Mouse (Mus musculus): ENCODE results near the gene Anxa11. TPM values are rescaled to one million over a fixed set of nuclear protein-coding genes. Genes with fewer than 3 reads are reported as not detected.
"Not testable (repeated sequence)": the region's sequence is repeated elsewhere in the genome, so short reads cannot be mapped to it uniquely, and the experiment has no call there.

Gene Anxa11
- polyA plus RNA-seq, 1 experiment from 2014 or later = 3.4 TPM

GRCm38 (mm10) chr14:25845832-25846383 is 4.0 kb downstream of the Anxa11 start:
- Histone ChIP-seq H3K4me2 (no peak overlapping the region), H3K9me3 (no peaks in the 10 kb centered on the region), H3K4me3 (no peak overlapping the region), H3K27ac (no peak overlapping the region), H3K4me1 (replicated peaks) (peaks cover 19% of the 10 kb centered on the region), H3K27me3 (peaks cover 45% of the 10 kb centered on the region), H3K36me3 (no peaks in the 10 kb centered on the region), H3K9ac (no peak overlapping the region)
- 82% methylated on average over 6 of the region's 6 CpGs for WGBS
- ATAC-seq (ENCODE audit: low FRiP score) = no peak

GRCm38 (mm10) chr14:25846516-25846915 is 4.6 kb downstream of the Anxa11 start:
- peaks cover 40% of the 10 kb centered on the region for H3K27me3 ChIP-seq
- 89% methylated on average over 8 of the region's 8 CpGs for WGBS
- no peak overlapping the region for H3K27ac ChIP-seq
- no peak overlapping the region for H3K9ac ChIP-seq
- ATAC-seq (ENCODE audit: low FRiP score) = no peak
- H3K4me3 ChIP-seq = no peak overlapping the region
- H3K9me3 ChIP-seq = no peaks in the 10 kb centered on the region
- H3K36me3 ChIP-seq = no peaks in the 10 kb centered on the region
- H3K4me2 ChIP-seq = no peak overlapping the region
- peaks cover 19% of the 10 kb centered on the region for H3K4me1 ChIP-seq (replicated peaks)

DNA sequence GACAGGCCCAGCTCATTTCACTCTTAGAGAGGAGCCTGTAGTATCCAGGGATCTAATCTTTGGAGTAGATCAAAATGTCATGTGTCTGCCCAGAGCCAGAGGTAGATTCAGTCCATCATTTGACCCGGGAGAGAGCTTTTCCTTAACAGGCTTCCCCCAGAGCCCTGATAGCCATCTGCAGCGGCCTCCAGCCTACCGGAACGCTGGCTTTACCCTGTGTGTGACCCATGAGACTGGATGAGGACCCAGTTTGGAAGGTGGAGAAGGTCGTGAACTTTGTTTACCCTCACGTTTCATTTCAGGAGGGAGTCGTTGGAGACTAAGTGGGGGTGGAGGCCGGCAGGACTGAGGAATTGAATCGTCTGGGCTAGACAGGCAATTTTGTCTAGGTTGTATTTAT is 5.7 kb downstream of the Anxa11 start:
- H3K4me3 ChIP-seq = no peak overlapping the region
- no peak overlapping the region for H3K9ac ChIP-seq
- 37% methylated on average over 9 of the region's 9 CpGs for WGBS
- H3K9me3 ChIP-seq = no peaks in the 10 kb centered on the region
- peaks cover 8% of the 10 kb centered on the region for H3K4me1 ChIP-seq (replicated peaks)
- no peak for ATAC-seq (ENCODE audit: low FRiP score)
- no peak overlapping the region for H3K27ac ChIP-seq
- no peak overlapping the region for H3K4me2 ChIP-seq
- H3K27me3 ChIP-seq = peaks cover 29% of the 10 kb centered on the region
- H3K36me3 ChIP-seq = no peaks in the 10 kb centered on the region

GRCm38 (mm10) chr14:25848237-25848636 is 6.3 kb downstream of the Anxa11 start:
- H3K36me3 ChIP-seq = no peaks in the 10 kb centered on the region
- H3K27me3 ChIP-seq = peaks cover 23% of the 10 kb centered on the region
- 71% methylated on average over 6 of the region's 6 CpGs for WGBS
- no peak for ATAC-seq (ENCODE audit: low FRiP score)
- H3K27ac ChIP-seq = no peak overlapping the region
- H3K4me1 ChIP-seq (replicated peaks) = peaks cover 5% of the 10 kb centered on the region; the same call in 1 of the 2 replicates
- no peaks in the 10 kb centered on the region for H3K9me3 ChIP-seq
- no peak overlapping the region for H3K4me3 ChIP-seq
- no peak overlapping the region for H3K9ac ChIP-seq
- no peak overlapping the region for H3K4me2 ChIP-seq

- 95% methylated on average over 3 of the region's 4 CpGs for WGBS
- not testable (repeated sequence) for H3K4me3 ChIP-seq; H3K36me3 ChIP-seq; H3K4me1 ChIP-seq (replicated peaks); H3K9ac ChIP-seq; ATAC-seq (ENCODE audit: low FRiP score); H3K4me2 ChIP-seq; H3K9me3 ChIP-seq; H3K27ac ChIP-seq
- peaks cover 18% of the 10 kb centered on the region for H3K27me3 ChIP-seq
Measured at GRCm38 (mm10) chr14:25848708-25849107, 6.8 kb downstream of the Anxa11 start.

DNA sequence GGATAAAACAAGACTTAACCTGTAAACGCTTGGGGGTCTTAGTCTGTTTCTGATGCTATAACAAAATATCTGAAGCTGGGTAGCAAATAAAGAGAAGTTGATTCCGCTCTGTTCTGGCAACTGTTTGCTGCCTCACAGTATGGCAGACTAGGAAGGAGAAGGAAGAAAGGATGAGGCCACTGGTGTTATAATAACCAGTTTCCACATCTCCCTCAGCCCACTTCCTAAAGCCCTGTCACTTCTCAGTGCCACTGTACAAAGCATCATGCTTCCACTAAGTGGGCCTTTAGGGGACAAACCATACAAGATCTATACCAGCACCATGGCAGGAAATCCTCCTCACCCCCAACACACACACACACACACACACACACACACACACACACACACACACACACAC is 8.5 kb downstream of the Anxa11 start:
- Histone ChIP-seq H3K27ac (no peak overlapping the region), H3K9ac (no peak overlapping the region), H3K4me2 (no peak overlapping the region), H3K4me3 (no peak overlapping the region), H3K27me3 (0 out of 2 replicates have a peak, but pooled peaks cover 7% of the 10 kb centered on the region), H3K4me1 (replicated peaks) (peaks cover 5% of the 10 kb centered on the region; the same call in 1 of the 2 replicates), H3K36me3 (no peaks in the 10 kb centered on the region), H3K9me3 (no peaks in the 10 kb centered on the region)
- ATAC-seq (ENCODE audit: low FRiP score) = no peak
- 96% methylated on average over 2 of the region's 2 CpGs for WGBS

- H3K4me3 ChIP-seq = no peak overlapping the region
- H3K4me1 ChIP-seq (replicated peaks) = peaks cover 5% of the 10 kb centered on the region; the same call in 1 of the 2 replicates
- H3K27me3 ChIP-seq = 0 out of 2 replicates have a peak, but pooled peaks cover 4% of the 10 kb centered on the region
- no peak overlapping the region for H3K9ac ChIP-seq
- H3K4me2 ChIP-seq = no peak overlapping the region
- no peaks in the 10 kb centered on the region for H3K36me3 ChIP-seq
- ATAC-seq (ENCODE audit: low FRiP score) = no peak
- no peak overlapping the region for H3K27ac ChIP-seq
- no peaks in the 10 kb centered on the region for H3K9me3 ChIP-seq
- 88% methylated on average over 6 of the region's 6 CpGs for WGBS
Measured at GRCm38 (mm10) chr14:25851189-25851588, 9.2 kb downstream of the Anxa11 start.

DNA sequence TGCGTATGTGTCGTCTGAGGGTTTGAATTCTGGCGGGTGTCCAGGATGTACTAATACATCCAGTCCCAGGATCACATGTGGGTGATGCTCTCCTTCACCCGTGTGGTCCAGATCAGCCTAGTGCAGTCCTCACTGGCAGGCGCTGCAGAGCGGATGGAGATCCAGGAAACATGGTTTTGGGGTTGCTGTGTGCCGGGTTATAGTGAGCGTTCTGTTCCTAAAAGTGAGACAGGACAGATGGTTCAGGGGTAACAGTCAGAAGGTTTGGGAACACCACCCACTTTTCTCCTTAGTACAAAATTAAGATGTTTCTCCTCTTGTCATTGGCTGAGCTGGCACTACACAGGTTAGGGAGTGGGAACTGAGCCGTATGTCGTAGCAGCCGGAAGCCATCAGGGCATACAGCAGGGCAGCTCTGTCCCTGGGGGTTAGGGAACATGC is 10.2 kb downstream of the Anxa11 start:
- Histone ChIP-seq H3K27me3 (no peaks in the 10 kb centered on the region), H3K9me3 (no peaks in the 10 kb centered on the region), H3K9ac (no peak overlapping the region), H3K27ac (no peak overlapping the region), H3K36me3 (no peaks in the 10 kb centered on the region), H3K4me3 (no peak overlapping the region), H3K4me2 (no peak overlapping the region), H3K4me1 (replicated peaks) (peaks cover 5% of the 10 kb centered on the region; the same call in 1 of the 2 replicates)
- ATAC-seq (ENCODE audit: low FRiP score) = no peak
- 86% methylated on average over 11 of the region's 11 CpGs for WGBS

- Histone ChIP-seq H3K27me3 (no peaks in the 10 kb centered on the region), H3K9ac (no peak overlapping the region), H3K9me3 (no peaks in the 10 kb centered on the region), H3K4me3 (no peak overlapping the region), H3K4me2 (no peak overlapping the region), H3K36me3 (no peaks in the 10 kb centered on the region), H3K4me1 (replicated peaks) (no peaks in the 10 kb centered on the region), H3K27ac (no peak overlapping the region)
- no peak for ATAC-seq (ENCODE audit: low FRiP score)
- WGBS = 53% methylated on average over 6 of the region's 6 CpGs
Measured at GRCm38 (mm10) chr14:25853295-25853694, 11.3 kb downstream of the Anxa11 start.

DNA sequence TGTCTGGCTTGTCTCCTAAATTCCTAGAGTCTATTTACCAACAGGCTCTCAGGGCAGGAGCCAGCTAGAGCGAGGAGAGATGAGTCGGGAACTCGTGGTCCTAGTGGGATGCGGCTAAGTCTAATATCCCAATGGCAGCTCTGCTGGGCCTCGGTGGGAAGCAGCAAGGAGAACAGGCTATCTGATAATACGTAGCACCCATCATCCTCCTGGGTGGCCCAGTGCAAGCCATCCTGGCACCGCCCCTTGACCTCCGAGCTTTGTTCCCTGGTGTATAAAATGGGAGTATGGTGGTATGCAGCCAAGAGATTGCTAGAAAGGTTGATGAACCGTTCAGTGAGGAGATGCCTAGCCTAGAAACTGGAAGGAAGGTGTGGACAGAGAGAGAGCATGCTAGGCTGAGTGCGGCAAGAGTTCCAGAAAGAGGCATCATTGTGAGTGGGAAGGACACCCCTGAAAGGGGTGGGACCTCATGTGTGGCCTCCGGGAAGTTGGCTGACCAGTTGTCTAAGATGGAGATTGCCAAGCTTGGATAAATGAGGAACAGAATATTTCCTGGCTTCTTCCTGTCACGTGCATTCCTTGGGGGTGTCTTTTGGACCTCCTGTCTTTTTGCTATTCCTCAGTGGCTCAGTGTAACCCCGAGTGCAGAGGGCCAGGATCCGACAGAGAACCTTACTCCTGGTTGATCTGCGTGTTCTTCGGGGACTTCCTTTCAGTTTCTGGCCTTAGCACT is 11.9 kb downstream of the Anxa11 start:
- no peak overlapping the region for H3K9ac ChIP-seq
- WGBS = 94% methylated on average over 16 of the region's 16 CpGs
- no peaks in the 10 kb centered on the region for H3K4me1 ChIP-seq (replicated peaks)
- no peaks in the 10 kb centered on the region for H3K9me3 ChIP-seq
- H3K27me3 ChIP-seq = no peaks in the 10 kb centered on the region
- H3K36me3 ChIP-seq = no peaks in the 10 kb centered on the region
- no peak for ATAC-seq (ENCODE audit: low FRiP score)
- no peak overlapping the region for H3K4me3 ChIP-seq
- no peak overlapping the region for H3K4me2 ChIP-seq
- H3K27ac ChIP-seq = no peak overlapping the region

GRCm38 (mm10) chr14:25855241-25855885 is 13.4 kb downstream of the Anxa11 start:
- WGBS = 72% methylated on average over 8 of the region's 8 CpGs

GRCm38 (mm10) chr14:25857168-25857621 is 15.2 kb downstream of the Anxa11 start:
- Histone ChIP-seq H3K27me3 (no peaks in the 10 kb centered on the region), H3K27ac (no peak overlapping the region), H3K4me1 (replicated peaks) (no peaks in the 10 kb centered on the region), H3K9ac (no peak overlapping the region), H3K36me3 (no peaks in the 10 kb centered on the region), H3K9me3 (no peaks in the 10 kb centered on the region), H3K4me3 (no peak overlapping the region), H3K4me2 (no peak overlapping the region)
- 47% methylated on average over 3 of the region's 3 CpGs for WGBS
- no peak for ATAC-seq (ENCODE audit: low FRiP score)

More at GRCm38 (mm10) chr14:25855241-25855885, 13.4 kb downstream of the Anxa11 start:
- no peak overlapping the region for H3K4me2 ChIP-seq
- no peak for ATAC-seq (ENCODE audit: low FRiP score)
- H3K36me3 ChIP-seq = no peaks in the 10 kb centered on the region
- H3K4me1 ChIP-seq (replicated peaks) = no peaks in the 10 kb centered on the region
- no peak overlapping the region for H3K4me3 ChIP-seq
- H3K27me3 ChIP-seq = no peaks in the 10 kb centered on the region
- H3K9me3 ChIP-seq = no peaks in the 10 kb centered on the region
- no peak overlapping the region for H3K9ac ChIP-seq
- H3K27ac ChIP-seq = no peak overlapping the region
